28 mouse cellular contexts compared by ENCODE assay signal in genomic region chr10:76021728-76022127, GRCm38 (mm10). TPM values are rescaled to one million over a fixed set of nuclear protein-coding genes. Genes with fewer than 3 reads are reported as not detected.
DNase-seq lines count a peak whose midpoint lies in the region; ATAC-seq and TF ChIP-seq lines count a peak whose summit lies in the region.
"Had no signal": no experiment of that assay in that cellular context is flagged by ENCODE, and none has a peak within 500 bp of the region (broad histone marks: within the 10 kb centered on the region; RNA-seq: fewer than 3 reads in every experiment).

No protein-coding gene starts in this region.

- no peaks in the 10 kb centered on the region for H3K27me3 ChIP-seq in intestine, embryonic 16.5 days (replicated peaks; ENCODE audit: control insufficient read depth, insufficient read depth, low read length)
- no peaks in the 10 kb centered on the region for H3K27me3 ChIP-seq in liver, embryonic 14.5 days (ENCODE audit: control insufficient read depth, insufficient read depth, low read length)
- no peaks in the 10 kb centered on the region for H3K27me3 ChIP-seq in small intestine, adult 2 months (ENCODE audit: control insufficient read depth, insufficient read depth, low read length)
- H3K27me3 ChIP-seq in forebrain, embryonic 12.5 days = no peaks in the 10 kb centered on the region
- H3K27me3 ChIP-seq: embryonic facial prominence, embryonic 13.5 days; heart, embryonic 12.5 days; neural tube, embryonic 13.5 days; Patski had no signal

- H3K9ac ChIP-seq in intestine, embryonic 16.5 days (ENCODE audit: low read depth, low read length) = no peak overlapping the region
- no peak overlapping the region for H3K9ac ChIP-seq in liver, embryonic 14.5 days (replicated peaks)
- H3K9ac ChIP-seq in forebrain, embryonic 12.5 days = no peak overlapping the region
- H3K9ac ChIP-seq: embryonic facial prominence, embryonic 13.5 days; heart, embryonic 12.5 days; hindbrain, embryonic 14.5 days; neural tube, embryonic 13.5 days had no signal

- no peak overlapping the region for H3K4me2 ChIP-seq in intestine, embryonic 16.5 days (ENCODE audit: low read depth, low read length)
- H3K4me2 ChIP-seq in liver, embryonic 14.5 days (ENCODE audit: low read depth) = no peak overlapping the region
- H3K4me2 ChIP-seq in forebrain, embryonic 12.5 days = no peak overlapping the region
- H3K4me2 ChIP-seq: embryonic facial prominence, embryonic 13.5 days; heart, embryonic 12.5 days; hindbrain, embryonic 14.5 days; midbrain, embryonic 11.5 days; neural tube, embryonic 13.5 days had no signal

- H3K9me3 ChIP-seq in intestine, embryonic 16.5 days (ENCODE audit: control insufficient read depth, low read length) = peaks cover 5% of the 10 kb centered on the region; the same call in 1 of the 2 replicates
- no peaks in the 10 kb centered on the region for H3K9me3 ChIP-seq in liver, embryonic 14.5 days (ENCODE audit: control insufficient read depth, low read length)
- H3K9me3 ChIP-seq in forebrain, embryonic 12.5 days = peaks cover 11% of the 10 kb centered on the region

- TF ChIP-seq CTCF in liver, embryonic 14.5 days (IDR thresholded peaks at IDR 0.05; ENCODE audit: low read depth) = no peak
- no peak for TF ChIP-seq CTCF in small intestine, adult 2 months (IDR thresholded peaks at IDR 0.05; ENCODE audit: extremely low read depth, insufficient read length, insufficient replicate concordance, low read depth, low read length)

- peak; percentile 92 for ATAC-seq in intestine, embryonic 16.5 days
- ATAC-seq in liver, embryonic 14.5 days (ENCODE audit: insufficient read depth) = no peak
- no peak for ATAC-seq in forebrain, embryonic 12.5 days (ENCODE audit: low FRiP score)
- ATAC-seq: forebrain, embryonic 16.5 days; midbrain, embryonic 16.5 days; Patski had no signal

- no peaks in the 10 kb centered on the region for H3K36me3 ChIP-seq in intestine, embryonic 16.5 days (ENCODE audit: control insufficient read depth, insufficient read depth, low read length)
- H3K36me3 ChIP-seq in liver, embryonic 14.5 days (replicated peaks; ENCODE audit: control insufficient read depth, insufficient read depth, low read depth) = no peaks in the 10 kb centered on the region
- H3K36me3 ChIP-seq in small intestine, adult 2 months (ENCODE audit: control insufficient read depth, insufficient read depth, low read length) = no peaks in the 10 kb centered on the region
- no peaks in the 10 kb centered on the region for H3K36me3 ChIP-seq in forebrain, embryonic 12.5 days (replicated peaks)
- H3K36me3 ChIP-seq: embryonic facial prominence, embryonic 13.5 days; forebrain, embryonic 10.5 days; heart, embryonic 12.5 days; neural tube, embryonic 13.5 days had no signal

- H3K27ac ChIP-seq in intestine, embryonic 16.5 days (ENCODE audit: low read length) = peak overlapping the region; percentile 78
- H3K27ac ChIP-seq in liver, embryonic 14.5 days = no peak overlapping the region
- H3K27ac ChIP-seq in small intestine, adult 2 months (ENCODE audit: insufficient read depth, low read depth, low read length) = peak overlapping the region; percentile 75
- H3K27ac ChIP-seq in forebrain, embryonic 12.5 days = no peak overlapping the region
- H3K27ac ChIP-seq: embryonic facial prominence, embryonic 13.5 days; forebrain, embryonic 10.5 days; gastrocnemius, adult 2 months; heart, adult 2 months; hindbrain, embryonic 14.5 days; neural tube, embryonic 13.5 days had no signal

- DNase-seq in MEL-GATA-1-ER (ENCODE audit: extremely low read depth, low read depth) = peak; percentile 12
- DNase-seq in liver, embryonic 14.5 days (ENCODE audit: low read depth in 3 of 3, low spot score in 3 of 3) = peak in 2 of 3 experiments; percentile 25 to 27
- DNase-seq in layer of hippocampus, adult 11-12 months (ENCODE audit: low spot score) = no peak
- no peak for DNase-seq in kidney, adult 18-20 months
- DNase-seq: adrenal gland, postnatal 14 days; B cell, adult 2 months; cerebellum, adult 11 months; cerebellum, adult 9-10 months; gastrocnemius, adult 2 months; gastrocnemius, postnatal 36 days; heart, adult 2 months; kidney, adult 8-10 months; kidney, postnatal 10 days; lung, adult 18-20 months; lung, postnatal 10 days had no signal

- no peaks in the 10 kb centered on the region for H3K4me1 ChIP-seq in intestine, embryonic 16.5 days (ENCODE audit: control insufficient read depth, insufficient read depth, low read length)
- H3K4me1 ChIP-seq in liver, embryonic 14.5 days (replicated peaks; ENCODE audit: control insufficient read depth in 2 of 2, insufficient read depth in 2 of 2, low read length in 1 of 2) = peaks cover 0 to 6% of the 10 kb centered on the region in 2 experiments
- H3K4me1 ChIP-seq in small intestine, adult 2 months (ENCODE audit: control insufficient read depth, insufficient read depth, insufficient read length, low read length) = peaks cover 4% of the 10 kb centered on the region; the same call in 1 of the 2 replicates
- H3K4me1 ChIP-seq in forebrain, embryonic 12.5 days = no peaks in the 10 kb centered on the region
- H3K4me1 ChIP-seq: embryonic facial prominence, embryonic 13.5 days; forebrain, embryonic 10.5 days; heart, embryonic 12.5 days; neural tube, embryonic 13.5 days had no signal

- TF ChIP-seq POLR2A in small intestine, adult 2 months (IDR thresholded peaks at IDR 0.05; ENCODE audit: low read depth, low read length) = no peak

- WGBS in intestine, embryonic 16.5 days = 49% methylated on average over 3 of the region's 3 CpGs
- 13% methylated on average over 3 of the region's 3 CpGs for WGBS in liver, embryonic 14.5 days (ENCODE audit: insufficient replicate concordance)
- WGBS in small intestine, adult 2 months = 17% methylated on average over 3 of the region's 3 CpGs
- 86% methylated on average over 3 of the region's 3 CpGs for WGBS in forebrain, embryonic 12.5 days

- TF ChIP-seq EP300 in liver, embryonic 14.5 days (IDR thresholded peaks at IDR 0.05; ENCODE audit: low read depth) = peak; percentile 40

- no peak overlapping the region for H3K4me3 ChIP-seq in intestine, embryonic 16.5 days (ENCODE audit: low read length)
- H3K4me3 ChIP-seq in liver, embryonic 14.5 days (ENCODE audit: insufficient read depth in 1 of 2, low read depth in 2 of 2, low read length in 2 of 2) = no peak overlapping the region
- H3K4me3 ChIP-seq in small intestine, adult 2 months (ENCODE audit: low read depth, low read length) = no peak overlapping the region
- H3K4me3 ChIP-seq in forebrain, embryonic 12.5 days (replicated peaks) = no peak overlapping the region
- H3K4me3 ChIP-seq: embryonic facial prominence, embryonic 13.5 days; forebrain, embryonic 10.5 days; gastrocnemius, adult 2 months; heart, adult 2 months; heart, embryonic 12.5 days; myocyte; neural tube, embryonic 13.5 days had no signal

RNA-seq across cellular contexts. Expression of gene Zfp280b, which starts 10.7 kb away (rescaled TPM):
- polyA plus RNA-seq in intestine, embryonic 16.5 days (2015; fragmentation: Nextera tagmentation; extraction: Ambion mirVana) = 16.4 and 16.6 TPM in 2 replicates
- 6.8 and 7.1 TPM in 2 replicates for polyA plus RNA-seq in liver, embryonic 14.5 days (2012; rRNA removed)
- 9.6 and 10.1 TPM in 2 replicates for polyA plus RNA-seq in liver, embryonic 14.5 days (2014; fragmentation: Nextera tagmentation; extraction: Ambion mirVana)
- 2.6 and 6.3 TPM in 2 replicates for polyA plus RNA-seq in small intestine, adult 2 months (2012; rRNA removed)
- 26.1 and 26.7 TPM in 2 replicates for polyA plus RNA-seq in forebrain, embryonic 12.5 days (2016; fragmentation: Nextera tagmentation; extraction: Ambion mirVana)

Comparison
In these comparisons a context has a peak if more than half of its experiments do, and no peak if none do; other contexts are left out.
1. DNase-seq: peak in MEL-GATA-1-ER (single experiment) and liver, embryonic 14.5 days (2 of 3); none in layer of hippocampus, adult 11-12 months (single experiment) and kidney, adult 18-20 months (single experiment).
2. H3K27ac ChIP-seq: peak in intestine, embryonic 16.5 days (single experiment) and small intestine, adult 2 months (single experiment); none in liver, embryonic 14.5 days (single experiment) and forebrain, embryonic 12.5 days (single experiment).